Mouse (Mus musculus): ENCODE data around the gene Wars2.

Wars2 gene

DNA sequence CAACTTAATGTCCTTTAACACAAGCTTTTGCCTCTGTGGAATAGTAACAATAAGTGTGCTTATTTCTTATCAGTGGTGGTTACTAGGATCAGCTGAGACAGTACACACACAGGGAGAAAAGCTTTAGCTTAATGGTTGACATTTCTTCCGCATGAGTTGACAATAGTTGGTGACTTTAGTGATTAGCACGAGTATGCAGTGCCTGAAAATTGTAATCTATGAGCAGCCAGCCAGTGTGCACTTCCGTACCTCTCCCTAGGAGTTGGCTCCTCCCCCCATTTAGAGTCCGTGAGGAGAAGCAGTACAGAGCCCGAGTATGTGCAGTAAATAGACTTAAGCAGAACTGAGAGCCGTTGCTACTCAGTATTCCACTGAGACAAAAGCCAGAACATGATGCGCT, 123.8 kb downstream of the Wars2 start:
- DNase-seq (ENCODE audit: low spot score in 2 of 2), result no peak

DNA sequence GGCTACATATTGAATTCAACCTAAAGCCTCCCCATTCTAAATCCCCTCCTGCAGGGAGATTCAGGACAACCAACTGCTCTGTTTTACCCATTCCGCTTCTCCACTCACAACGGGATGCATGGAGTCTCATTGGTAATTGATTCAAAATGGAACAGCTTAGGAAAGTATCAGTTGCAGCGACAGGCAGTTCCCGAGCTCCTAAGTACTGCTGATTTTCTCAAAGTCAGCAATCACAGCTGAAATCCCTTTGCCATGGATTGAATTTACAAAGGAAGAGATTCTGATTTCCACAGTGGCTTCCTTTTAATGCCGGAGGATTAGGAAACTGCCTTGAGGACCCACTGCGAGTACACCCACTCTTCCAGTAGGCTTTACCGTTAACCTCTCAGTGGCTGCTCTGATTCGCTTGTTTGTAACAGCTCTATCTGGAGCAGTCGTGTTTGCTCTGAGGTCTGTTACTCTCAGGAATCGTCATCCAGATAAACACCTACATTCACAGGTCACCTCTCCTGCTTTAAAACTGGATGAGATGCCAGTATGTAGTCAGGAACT, 126.0 kb downstream of the Wars2 start:
- DNase-seq (ENCODE audit: low spot score in 2 of 2), result no peak

DNA sequence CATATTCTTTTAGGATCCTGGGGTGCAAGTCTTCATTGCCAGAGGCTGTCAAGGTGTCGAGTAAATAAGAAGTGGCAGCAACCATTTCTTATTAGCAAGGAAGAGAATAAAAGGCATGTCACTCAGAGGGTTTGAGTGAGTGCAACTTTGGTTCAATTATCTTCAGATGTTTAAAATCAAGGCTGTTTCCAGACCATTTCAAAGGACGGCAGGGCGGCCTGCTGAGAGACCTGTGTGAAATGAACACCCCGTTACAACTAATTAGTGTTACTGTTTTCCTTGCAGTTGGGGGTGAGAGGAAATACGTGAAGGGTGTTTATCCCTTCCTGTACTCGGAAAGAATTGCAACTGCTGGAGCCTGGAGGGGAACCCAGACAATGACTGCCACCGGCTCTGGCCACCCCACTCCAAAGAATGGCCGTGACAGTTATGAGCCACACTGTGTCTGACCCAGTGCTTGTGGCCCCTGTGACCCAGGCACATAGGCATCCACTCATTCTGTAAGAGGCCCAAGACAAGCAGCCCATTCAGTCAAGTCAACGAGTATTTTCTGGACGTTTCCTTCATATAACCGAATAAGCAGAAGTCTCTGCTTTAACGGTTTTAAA, 137.2 kb downstream of the Wars2 start:
- DNase-seq (ENCODE audit: low spot score in 2 of 2), result no peak

DNA sequence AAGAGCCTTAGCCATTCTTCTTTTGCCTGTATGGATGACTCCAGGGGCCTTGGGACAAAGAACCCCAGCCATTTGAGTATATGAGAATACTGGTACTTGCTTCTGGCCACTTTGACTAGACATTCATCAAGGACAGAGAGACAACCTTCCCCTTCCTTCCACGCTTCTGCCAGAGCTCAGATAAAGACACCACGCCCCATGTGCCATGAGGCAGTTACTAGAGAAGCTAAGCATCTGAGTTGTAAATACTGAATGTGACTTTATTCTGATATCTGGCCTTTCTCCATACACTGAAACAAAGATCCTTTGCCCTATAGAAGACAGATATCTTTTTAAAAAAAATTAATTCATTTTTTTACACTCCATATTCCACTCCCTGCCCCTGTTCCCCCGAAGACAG, 138.8 kb downstream of the Wars2 start:
- DNase-seq (ENCODE audit: low spot score in 2 of 2), result no peak

DNA sequence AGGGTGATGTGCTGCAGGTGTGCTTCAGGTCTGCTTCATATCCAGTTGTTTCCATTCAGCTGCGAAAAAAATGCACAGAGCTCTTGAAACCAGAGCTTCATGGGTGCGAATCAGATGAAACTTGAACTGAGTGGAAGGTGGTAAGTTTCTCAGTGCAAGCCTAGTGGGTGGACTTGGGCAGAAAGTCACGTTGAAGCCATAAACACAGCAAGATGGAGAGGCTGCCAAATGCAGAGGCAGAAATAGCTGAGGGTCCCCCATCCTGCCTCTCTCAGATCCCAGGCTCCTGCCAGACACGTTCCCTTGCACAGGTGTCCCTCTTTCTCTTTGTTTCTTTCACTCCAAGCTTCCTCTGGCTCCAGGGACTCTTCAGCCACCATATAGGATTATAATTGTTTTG, 140.6 kb downstream of the Wars2 start:
- DNase-seq (ENCODE audit: low spot score in 2 of 2), result no peak

DNA sequence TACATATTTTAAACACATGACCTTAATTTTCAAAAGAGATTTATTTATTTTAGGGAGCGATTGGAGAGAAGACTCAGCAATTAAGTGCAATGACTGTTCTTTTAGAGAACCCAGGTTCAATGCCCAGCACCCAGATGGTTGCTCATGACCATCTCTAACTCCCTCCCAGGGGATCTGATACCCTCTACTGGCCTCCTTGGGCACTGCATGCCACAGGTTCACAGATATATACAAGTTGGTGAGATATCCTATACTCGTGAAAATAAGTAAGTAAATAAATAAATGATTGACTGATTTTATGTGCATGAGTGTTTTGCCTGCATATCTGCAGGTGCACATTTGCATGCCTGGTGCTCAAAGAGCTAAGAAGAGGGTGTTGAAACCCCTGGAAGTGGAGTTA, 147.4 kb downstream of the Wars2 start:
- DNase-seq (ENCODE audit: low spot score in 2 of 2), result no peak
